12 mouse cellular contexts compared by ENCODE assay signal in the genomic region with DNA sequence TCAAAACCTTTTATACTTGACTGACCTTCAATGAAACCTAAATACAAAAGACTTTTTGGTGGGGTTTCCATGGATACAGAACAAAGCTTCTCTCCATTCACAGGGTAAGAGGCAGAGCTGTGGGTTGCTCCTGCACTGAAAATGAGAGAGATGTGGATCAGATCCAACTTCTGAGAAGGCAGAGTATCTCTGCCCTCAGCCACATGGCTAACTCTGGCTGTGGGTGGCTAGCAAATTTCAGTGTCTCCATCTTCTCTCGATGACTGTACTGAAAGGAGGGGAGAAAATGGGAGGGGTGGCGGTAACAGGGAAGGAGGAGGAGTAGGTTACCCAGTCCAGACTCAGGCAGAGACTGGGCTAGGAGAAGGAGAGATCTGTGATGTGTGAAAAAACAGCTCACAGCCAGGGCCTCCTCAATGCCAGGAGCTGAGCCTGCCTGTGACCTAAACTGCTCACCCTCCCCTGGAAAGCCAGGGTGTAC.
DNase-seq lines count a peak whose midpoint lies in the region; ATAC-seq lines count a peak whose summit lies in the region.
"Had no signal": no experiment of that assay in that cellular context is flagged by ENCODE, and none has a peak within 500 bp of the region (broad histone marks: within the 10 kb centered on the region; RNA-seq: fewer than 3 reads in every experiment).

No protein-coding gene starts in this region.

- no peak overlapping the region for H3K4me3 ChIP-seq in embryonic facial prominence, embryonic 11.5 days (ENCODE audit: low read depth, low read length)
- no peak overlapping the region for H3K4me3 ChIP-seq in hindbrain, embryonic 16.5 days (ENCODE audit: low read length)
- H3K4me3 ChIP-seq in midbrain, embryonic 16.5 days (ENCODE audit: low read depth, low read length), result no peak overlapping the region
- H3K4me3 ChIP-seq: limb, embryonic 15.5 days had no signal

- H3K36me3 ChIP-seq in embryonic facial prominence, embryonic 11.5 days (replicated peaks; ENCODE audit: control insufficient read depth, insufficient read depth, low read depth, low read length), result no peaks in the 10 kb centered on the region
- no peaks in the 10 kb centered on the region for H3K36me3 ChIP-seq in hindbrain, embryonic 16.5 days (ENCODE audit: control insufficient read depth, insufficient read depth, low read length)
- H3K36me3 ChIP-seq in midbrain, embryonic 16.5 days (ENCODE audit: control insufficient read depth, insufficient read depth, low read length), result no peaks in the 10 kb centered on the region
- H3K36me3 ChIP-seq: limb, embryonic 15.5 days had no signal

- no peak overlapping the region for H3K27ac ChIP-seq in embryonic facial prominence, embryonic 11.5 days (replicated peaks; ENCODE audit: low read depth, low read length)
- peak overlapping the region; percentile 54 for H3K27ac ChIP-seq in hindbrain, embryonic 16.5 days (ENCODE audit: low read depth, low read length)
- peak overlapping the region; percentile 70 for H3K27ac ChIP-seq in midbrain, embryonic 16.5 days (ENCODE audit: low read length)
- H3K27ac ChIP-seq: kidney, postnatal 0 days; limb, embryonic 15.5 days had no signal

- no peak overlapping the region for H3K4me2 ChIP-seq in embryonic facial prominence, embryonic 11.5 days (ENCODE audit: low read depth, low read length)
- no peak overlapping the region for H3K4me2 ChIP-seq in hindbrain, embryonic 16.5 days (ENCODE audit: low read length)
- no peak overlapping the region for H3K4me2 ChIP-seq in midbrain, embryonic 16.5 days (ENCODE audit: low read length)
- H3K4me2 ChIP-seq: limb, embryonic 15.5 days had no signal

- no peak overlapping the region for H3K9ac ChIP-seq in embryonic facial prominence, embryonic 11.5 days (replicated peaks; ENCODE audit: low read length)
- H3K9ac ChIP-seq in hindbrain, embryonic 16.5 days (ENCODE audit: low read depth, low read length), result no peak overlapping the region
- H3K9ac ChIP-seq in midbrain, embryonic 16.5 days (ENCODE audit: low read depth, low read length), result no peak overlapping the region
- H3K9ac ChIP-seq: limb, embryonic 15.5 days had no signal

- no peaks in the 10 kb centered on the region for H3K27me3 ChIP-seq in embryonic facial prominence, embryonic 11.5 days (ENCODE audit: control insufficient read depth, insufficient read depth, low read length)
- H3K27me3 ChIP-seq in hindbrain, embryonic 16.5 days (replicated peaks; ENCODE audit: control insufficient read depth, insufficient read depth, low read length), result no peaks in the 10 kb centered on the region
- H3K27me3 ChIP-seq in midbrain, embryonic 16.5 days (ENCODE audit: control insufficient read depth, insufficient read depth, low read depth, low read length), result no peaks in the 10 kb centered on the region
- H3K27me3 ChIP-seq: limb, embryonic 15.5 days had no signal

- no peaks in the 10 kb centered on the region for H3K9me3 ChIP-seq in embryonic facial prominence, embryonic 11.5 days (replicated peaks; ENCODE audit: control insufficient read depth, low read length)
- no peaks in the 10 kb centered on the region for H3K9me3 ChIP-seq in hindbrain, embryonic 16.5 days (ENCODE audit: control insufficient read depth, low read length)
- H3K9me3 ChIP-seq in midbrain, embryonic 16.5 days (replicated peaks; ENCODE audit: control insufficient read depth, low read length, poor library complexity, severe bottlenecking), result no peaks in the 10 kb centered on the region
- H3K9me3 ChIP-seq: limb, embryonic 15.5 days had no signal

- H3K4me1 ChIP-seq in embryonic facial prominence, embryonic 11.5 days (ENCODE audit: control insufficient read depth, insufficient read depth, low read length), result no peaks in the 10 kb centered on the region
- peaks cover 6% of the 10 kb centered on the region; the same call in 1 of the 2 replicates for H3K4me1 ChIP-seq in hindbrain, embryonic 16.5 days (ENCODE audit: control insufficient read depth, insufficient read depth, low read depth, low read length)
- peaks cover 12% of the 10 kb centered on the region for H3K4me1 ChIP-seq in midbrain, embryonic 16.5 days (ENCODE audit: control insufficient read depth, insufficient read depth, low read length)
- H3K4me1 ChIP-seq: limb, embryonic 15.5 days had no signal

- ATAC-seq in embryonic facial prominence, embryonic 11.5 days (replicated peaks; ENCODE audit: insufficient number of reproducible peaks, low FRiP score, low TSS enrichment, low read depth), result peak; percentile 62; the same call in 1 of the 2 replicates
- ATAC-seq in hindbrain, embryonic 16.5 days, result peak; percentile 94
- ATAC-seq in midbrain, embryonic 16.5 days, result peak; percentile 91
- no peak for ATAC-seq in erythroid progenitor cell, adult 5-6 weeks (replicated peaks; ENCODE audit: low FRiP score, poor library complexity, severe bottlenecking)

- DNase-seq in ZHBTc4 (ENCODE audit: low read depth, low spot score), result peak; percentile 6
- peak; percentile 50 for DNase-seq in embryonic facial prominence, embryonic 11.5 days (ENCODE audit: low spot score)
- DNase-seq in testis, postnatal 14 days (ENCODE audit: low spot score), result no peak
- DNase-seq in thymus, postnatal 4 days, result no peak
- DNase-seq in lung, adult 18-20 months, result no peak
- DNase-seq: adrenal gland, postnatal 14 days; spleen, adult 18-20 months had no signal

- 52% methylated on average over 2 of the region's 2 CpGs for WGBS in embryonic facial prominence, embryonic 11.5 days
- 29% methylated on average over 2 of the region's 2 CpGs for WGBS in hindbrain, embryonic 16.5 days
- WGBS in midbrain, embryonic 16.5 days, result 7% methylated on average over 2 of the region's 2 CpGs

Comparison
In these comparisons a context has a peak if more than half of its experiments do, and no peak if none do; other contexts are left out.
1. DNase-seq: peak in ZHBTc4 (single experiment) and embryonic facial prominence, embryonic 11.5 days (single experiment); none in testis, postnatal 14 days (single experiment), thymus, postnatal 4 days (single experiment) and lung, adult 18-20 months (0 of 2).